Mouse (Mus musculus) heart, embryonic 13.5 days (tissue): ENCODE measurements at regions not wholly inside any gene's neighbourhood (a gene's known extent, or its start where the extent isn't known, plus 50 kb on each side); places are given as distances from the start of the nearest gene placed in this dataset.
"Not testable (repeated sequence)": the region's sequence is repeated elsewhere in the genome, so short reads cannot be mapped to it uniquely, and the experiment has no call there.

Experiments
- ATAC-seq: fragments of 200-750 bp; cut with Nextera tagmentation; 2 replicates; pipeline ENCODE4 v1.8.0; 2017; ENCODE audit warnings: moderate TSS enrichment; ENCODE audit not compliant: insufficient number of reproducible peaks, low FRiP score, low TSS enrichment; ENCODE audit errors: extremely low read depth
- H3K27ac ChIP-seq: fragments of 300-500 bp; sonication (generic); replicated peaks from 2 replicates; pipeline ENCODE4 v1.5.1; 2015; ENCODE audit warnings: moderate library complexity, mild to moderate bottlenecking, inconsistent platforms
- H3K27me3 ChIP-seq: fragments of 300-500 bp; sonication (generic); replicated peaks from 2 replicates; pipeline ENCODE4 v1.6.1; 2015; ENCODE audit warnings: mild to moderate bottlenecking, inconsistent platforms
- H3K36me3 ChIP-seq: fragments of 300-500 bp; sonication (generic); 2 replicates; pipeline ENCODE4 v1.6.1; 2015; ENCODE audit warnings: mild to moderate bottlenecking, inconsistent platforms
- H3K4me1 ChIP-seq: fragments of 300-500 bp; sonication (generic); 2 replicates; pipeline ENCODE4 v1.6.1; 2015; ENCODE audit warnings: inconsistent platforms
- H3K4me2 ChIP-seq: fragments of 300-500 bp; sonication (generic); 2 replicates; pipeline ENCODE4 v1.6.1; 2015; ENCODE audit warnings: inconsistent platforms, mild to moderate bottlenecking, moderate library complexity
- H3K4me3 ChIP-seq: fragments of 300-500 bp; sonication (generic); 2 replicates; pipeline ENCODE4 v1.5.1; 2015; ENCODE audit warnings: moderate library complexity, mild to moderate bottlenecking, inconsistent platforms
- H3K9ac ChIP-seq: fragments of 300-500 bp; sonication (generic); 2 replicates; pipeline ENCODE4 v1.6.1; 2015; ENCODE audit warnings: inconsistent platforms, mild to moderate bottlenecking, moderate library complexity
- H3K9me3 ChIP-seq: fragments of 300-500 bp; sonication (generic); 2 replicates; pipeline ENCODE4 v1.6.1; 2016; ENCODE audit warnings: inconsistent platforms
- WGBS: fragments of 180-500 bp; shearing (Covaris S2); methylation state at CpG from one replicate; pipeline ENCODE4 v1.1.7; 2015; ENCODE audit warnings: mixed read lengths; 5-methylcytosine and 5-hydroxymethylcytosine counted together

GRCm38 (mm10) chr7:70281381-70281750 is 85.2 kb downstream of the Nr2f2 start:
- peaks cover 19% of the 10 kb centered on the region for H3K4me1 ChIP-seq
- no peak overlapping the region for H3K27ac ChIP-seq
- H3K9ac ChIP-seq, result no peak overlapping the region

GRCm38 (mm10) chr7:70280643-70281380 is 85.7 kb downstream of the Nr2f2 start:
- Histone ChIP-seq H3K27ac (no peak overlapping the region), H3K27me3 (peaks cover 90% of the 10 kb centered on the region), H3K9ac (peak overlapping the region; percentile 5; the same call in 1 of the 2 replicates), H3K4me1 (peaks cover 19% of the 10 kb centered on the region), H3K4me3 (peak overlapping the region; percentile 48), H3K9me3 (no peaks in the 10 kb centered on the region), H3K36me3 (no peaks in the 10 kb centered on the region), H3K4me2 (peak overlapping the region; percentile 71)
- ATAC-seq, result no peak
- under 1% methylated on average over 42 of the region's 42 CpGs for WGBS

More at GRCm38 (mm10) chr7:70281381-70281750, 85.2 kb downstream of the Nr2f2 start:
- H3K9me3 ChIP-seq, result no peaks in the 10 kb centered on the region
- H3K4me3 ChIP-seq, result peak overlapping the region; percentile 48
- H3K36me3 ChIP-seq, result no peaks in the 10 kb centered on the region
- H3K4me2 ChIP-seq, result peak overlapping the region; percentile 71
- peaks cover 96% of the 10 kb centered on the region for H3K27me3 ChIP-seq
- ATAC-seq, result no peak
- 5% methylated on average over 22 of the region's 22 CpGs for WGBS

- no peak for ATAC-seq
- Histone ChIP-seq H3K9ac (peak overlapping the region; percentile 5; the same call in 1 of the 2 replicates), H3K4me1 (peaks cover 19% of the 10 kb centered on the region), H3K4me3 (peak overlapping the region; percentile 48), H3K36me3 (no peaks in the 10 kb centered on the region), H3K9me3 (no peaks in the 10 kb centered on the region), H3K4me2 (peak overlapping the region; percentile 71), H3K27ac (no peak overlapping the region), H3K27me3 (peaks cover 83% of the 10 kb centered on the region)
- under 1% methylated on average over 31 of the region's 31 CpGs for WGBS
These were observed 86.5 kb downstream of the Nr2f2 start for GRCm38 (mm10) chr7:70279927-70280642.

GRCm38 (mm10) chr7:70279101-70279500 is 87.4 kb downstream of the Nr2f2 start:
- H3K4me2 ChIP-seq, result no peak overlapping the region
- H3K36me3 ChIP-seq, result no peaks in the 10 kb centered on the region
- WGBS, result 19% methylated on average over 3 of the region's 3 CpGs
- no peak overlapping the region for H3K27ac ChIP-seq
- H3K27me3 ChIP-seq, result peaks cover 73% of the 10 kb centered on the region
- peaks cover 19% of the 10 kb centered on the region for H3K4me1 ChIP-seq
- H3K4me3 ChIP-seq, result no peak overlapping the region
- no peak for ATAC-seq
- H3K9me3 ChIP-seq, result no peaks in the 10 kb centered on the region
- no peak overlapping the region for H3K9ac ChIP-seq

GRCm38 (mm10) chr7:70276078-70276477 is 90.5 kb downstream of the Nr2f2 start:
- Histone ChIP-seq H3K9ac (no peak overlapping the region), H3K4me2 (no peak overlapping the region), H3K27ac (no peak overlapping the region), H3K9me3 (no peaks in the 10 kb centered on the region), H3K4me1 (peaks cover 13% of the 10 kb centered on the region), H3K4me3 (no peak overlapping the region), H3K36me3 (no peaks in the 10 kb centered on the region), H3K27me3 (peaks cover 48% of the 10 kb centered on the region)
- WGBS, result 62% methylated on average over 2 of the region's 2 CpGs
- no peak for ATAC-seq

GRCm38 (mm10) chr7:70274312-70274711 is 92.2 kb downstream of the Nr2f2 start:
- ATAC-seq, result no peak
- H3K4me2 ChIP-seq, result no peak overlapping the region
- H3K36me3 ChIP-seq, result no peaks in the 10 kb centered on the region
- 21% methylated on average over 2 of the region's 2 CpGs for WGBS
- no peaks in the 10 kb centered on the region for H3K4me1 ChIP-seq
- no peak overlapping the region for H3K27ac ChIP-seq
- H3K4me3 ChIP-seq, result no peak overlapping the region
- peaks cover 30% of the 10 kb centered on the region for H3K27me3 ChIP-seq
- no peak overlapping the region for H3K9ac ChIP-seq
- H3K9me3 ChIP-seq, result no peaks in the 10 kb centered on the region

- no peaks in the 10 kb centered on the region for H3K36me3 ChIP-seq
- no peak for ATAC-seq
- peaks cover 4% of the 10 kb centered on the region; the same call in 1 of the 2 replicates for H3K4me1 ChIP-seq
- H3K9me3 ChIP-seq, result no peaks in the 10 kb centered on the region; the same call in 1 of the 2 replicates
- WGBS, result 24% methylated on average over 4 of the region's 4 CpGs
- no peak overlapping the region for H3K9ac ChIP-seq
- H3K4me2 ChIP-seq, result no peak overlapping the region
- H3K4me3 ChIP-seq, result no peak overlapping the region
- H3K27me3 ChIP-seq, result no peaks in the 10 kb centered on the region
- H3K27ac ChIP-seq, result no peak overlapping the region
These were observed 99.5 kb downstream of the Nr2f2 start for GRCm38 (mm10) chr7:70267075-70267474.

GRCm38 (mm10) chr7:70256806-70257205 is 109.7 kb downstream of the Nr2f2 start:
- ATAC-seq, result no peak
- WGBS, result 87% methylated on average over 4 of the region's 4 CpGs
- H3K4me2 ChIP-seq, result no peak overlapping the region
- no peaks in the 10 kb centered on the region for H3K4me1 ChIP-seq
- no peak overlapping the region for H3K9ac ChIP-seq
- no peak overlapping the region for H3K4me3 ChIP-seq
- H3K36me3 ChIP-seq, result no peaks in the 10 kb centered on the region
- H3K27me3 ChIP-seq, result no peaks in the 10 kb centered on the region
- H3K27ac ChIP-seq, result no peak overlapping the region
- no peaks in the 10 kb centered on the region for H3K9me3 ChIP-seq

- Histone ChIP-seq H3K36me3 (no peaks in the 10 kb centered on the region), H3K9me3 (no peaks in the 10 kb centered on the region), H3K27me3 (no peaks in the 10 kb centered on the region), H3K9ac (no peak overlapping the region), H3K4me2 (no peak overlapping the region), H3K4me3 (no peak overlapping the region), H3K4me1 (no peaks in the 10 kb centered on the region), H3K27ac (no peak overlapping the region)
- no peak for ATAC-seq
- 68% methylated on average over 3 of the region's 3 CpGs for WGBS
These were observed 111.5 kb downstream of the Nr2f2 start for GRCm38 (mm10) chr7:70255072-70255471.

- WGBS, result 75% methylated on average over 4 of the region's 4 CpGs
- no peaks in the 10 kb centered on the region for H3K27me3 ChIP-seq
- H3K36me3 ChIP-seq, result no peaks in the 10 kb centered on the region
- H3K27ac ChIP-seq, result no peak overlapping the region
- H3K4me2 ChIP-seq, result no peak overlapping the region
- ATAC-seq, result no peak
- H3K4me1 ChIP-seq, result no peaks in the 10 kb centered on the region
- H3K4me3 ChIP-seq, result no peak overlapping the region
- no peaks in the 10 kb centered on the region for H3K9me3 ChIP-seq
- H3K9ac ChIP-seq, result no peak overlapping the region
These were observed 113.3 kb downstream of the Nr2f2 start for GRCm38 (mm10) chr7:70253275-70253674.

- WGBS, result 77% methylated on average over 9 of the region's 9 CpGs
These were observed 127.5 kb downstream of the Nr2f2 start for GRCm38 (mm10) chr7:70239059-70239458.

More at GRCm38 (mm10) chr7:70239059-70239458, 127.5 kb downstream of the Nr2f2 start:
- H3K4me1 ChIP-seq, H3K4me3 ChIP-seq, H3K27ac ChIP-seq, H3K9me3 ChIP-seq, H3K9ac ChIP-seq, H3K36me3 ChIP-seq, H3K27me3 ChIP-seq, H3K4me2 ChIP-seq, ATAC-seq: not testable (repeated sequence)
